Mouse (Mus musculus): ENCODE data around the gene Fkbp9.
"Not testable (repeated sequence)": the region's sequence is repeated elsewhere in the genome, so short reads cannot be mapped to it uniquely, and the experiment has no call there.

Gene Fkbp9

GRCm38 (mm10) chr6:56837621-56838020, 5.8 kb downstream of the Fkbp9 start:
- no peak for DNase-seq (ENCODE audit: low read depth)

GRCm38 (mm10) chr6:56843229-56843628, 11.4 kb downstream of the Fkbp9 start:
- no peak for DNase-seq (ENCODE audit: low read depth)

GRCm38 (mm10) chr6:56844365-56844764, 12.5 kb downstream of the Fkbp9 start:
- DNase-seq (ENCODE audit: low read depth): no peak

- no peak for DNase-seq (ENCODE audit: low read depth)
Observed at GRCm38 (mm10) chr6:56848974-56849373, 17.1 kb downstream of the Fkbp9 start.

GRCm38 (mm10) chr6:56850315-56850714, 18.5 kb downstream of the Fkbp9 start:
- peak; percentile 14 for DNase-seq (ENCODE audit: low read depth)

GRCm38 (mm10) chr6:56854803-56855202, 22.9 kb downstream of the Fkbp9 start:
- DNase-seq (ENCODE audit: low read depth): no peak

GRCm38 (mm10) chr6:56856748-56857147, 24.9 kb downstream of the Fkbp9 start:
- no peak for DNase-seq (ENCODE audit: low read depth)

GRCm38 (mm10) chr6:56860205-56860848, 28.5 kb downstream of the Fkbp9 start:
- DNase-seq (ENCODE audit: low read depth): no peak

- DNase-seq (ENCODE audit: low read depth): not testable (repeated sequence)
Observed at GRCm38 (mm10) chr6:56866899-56867298, 35.0 kb downstream of the Fkbp9 start.

GRCm38 (mm10) chr6:56868565-56868964, 36.7 kb downstream of the Fkbp9 start:
- no peak for DNase-seq (ENCODE audit: low read depth)

GRCm38 (mm10) chr6:56870027-56870426, 38.2 kb downstream of the Fkbp9 start:
- no peak for DNase-seq (ENCODE audit: low read depth)

GRCm38 (mm10) chr6:56876870-56877269, 45.0 kb downstream of the Fkbp9 start:
- no peak for DNase-seq (ENCODE audit: low read depth)

GRCm38 (mm10) chr6:56877985-56878384, 46.1 kb downstream of the Fkbp9 start:
- DNase-seq (ENCODE audit: low read depth): peak; percentile 9

GRCm38 (mm10) chr6:56879352-56879955, 47.6 kb downstream of the Fkbp9 start:
- DNase-seq (ENCODE audit: low read depth): peak; percentile 63

- DNase-seq (ENCODE audit: low read depth): no peak
Observed at GRCm38 (mm10) chr6:56888561-56888960, 56.7 kb downstream of the Fkbp9 start.

- DNase-seq (ENCODE audit: low read depth): no peak
Observed at GRCm38 (mm10) chr6:56890762-56891161, 58.9 kb downstream of the Fkbp9 start.

GRCm38 (mm10) chr6:56899601-56900000, 67.7 kb downstream of the Fkbp9 start:
- no peak for DNase-seq (ENCODE audit: low read depth)

- DNase-seq (ENCODE audit: low read depth): no peak
Observed at GRCm38 (mm10) chr6:56901336-56901735, 69.5 kb downstream of the Fkbp9 start.

- DNase-seq (ENCODE audit: low read depth): peak; percentile 89
Observed at GRCm38 (mm10) chr6:56901824-56902386, 70.0 kb downstream of the Fkbp9 start.

- DNase-seq (ENCODE audit: low read depth): no peak
Observed at GRCm38 (mm10) chr6:56902606-56903520, 71.0 kb downstream of the Fkbp9 start.

- DNase-seq (ENCODE audit: low read depth): no peak
Observed at GRCm38 (mm10) chr6:56903831-56904230, 72.0 kb downstream of the Fkbp9 start.

- DNase-seq (ENCODE audit: low read depth): no peak
Observed at GRCm38 (mm10) chr6:56904330-56904729, 72.5 kb downstream of the Fkbp9 start.

Data from induced T-regulatory cell, adult 2 months (primary cell).